In genomic region chr10:20398641-20399390, GRCm38 (mm10) we compare ENCODE assay signal across 15 mouse cellular contexts. TPM values are rescaled to one million over a fixed set of nuclear protein-coding genes. Genes with fewer than 3 reads are reported as not detected.
DNase-seq lines count a peak whose midpoint lies in the region; ATAC-seq and TF ChIP-seq lines count a peak whose summit lies in the region.
"Had no signal": no experiment of that assay in that cellular context is flagged by ENCODE, and none has a peak within 500 bp of the region (broad histone marks: within the 10 kb centered on the region; RNA-seq: fewer than 3 reads in every experiment).

No protein-coding gene starts in this region.

- no peak for TF ChIP-seq CTCF in lung, embryonic 14.5 days (IDR thresholded peaks at IDR 0.05; ENCODE audit: low read depth)

- H3K4me3 ChIP-seq in heart, embryonic 13.5 days, result no peak overlapping the region
- H3K4me3 ChIP-seq in lung, embryonic 14.5 days (ENCODE audit: low read depth, low read length), result no peak overlapping the region
- H3K4me3 ChIP-seq in forebrain, embryonic 16.5 days (replicated peaks; ENCODE audit: low read length), result no peak overlapping the region
- H3K4me3 ChIP-seq: gastrocnemius, adult 2 months; neural tube, embryonic 13.5 days had no signal

- no peak for ATAC-seq in heart, embryonic 13.5 days (ENCODE audit: extremely low read depth, insufficient number of reproducible peaks, low FRiP score, low TSS enrichment)
- peak; percentile 69; the same call in 1 of the 2 replicates for ATAC-seq in lung, embryonic 14.5 days (ENCODE audit: insufficient read depth)
- ATAC-seq in forebrain, embryonic 16.5 days, result peak; percentile 64; the same call in 1 of the 2 replicates
- ATAC-seq in granulocyte monocyte progenitor cell, adult 5-6 weeks (replicated peaks; ENCODE audit: poor library complexity, severe bottlenecking), result no peak

- intact Hi-C loops in heart, postnatal 25 days (cut with DNase I), result no loop called here

- peak overlapping the region; percentile 67 for H3K27ac ChIP-seq in heart, embryonic 13.5 days (replicated peaks)
- H3K27ac ChIP-seq in lung, embryonic 14.5 days (ENCODE audit: low read depth), result 0 out of 2 replicates have a peak overlapping the region, but pooled peaks have one; percentile 46
- no peak overlapping the region for H3K27ac ChIP-seq in forebrain, embryonic 16.5 days (ENCODE audit: low read length)
- H3K27ac ChIP-seq: gastrocnemius, adult 2 months; neural tube, embryonic 13.5 days had no signal

- peaks cover 22% of the 10 kb centered on the region for H3K4me1 ChIP-seq in heart, embryonic 13.5 days
- peaks cover 4% of the 10 kb centered on the region; the same call in 1 of the 2 replicates for H3K4me1 ChIP-seq in lung, embryonic 14.5 days (ENCODE audit: insufficient read depth)
- no peaks in the 10 kb centered on the region for H3K4me1 ChIP-seq in forebrain, embryonic 16.5 days (replicated peaks; ENCODE audit: control insufficient read depth, insufficient read depth, low read length)
- H3K4me1 ChIP-seq: neural tube, embryonic 13.5 days had no signal

- H3K36me3 ChIP-seq in heart, embryonic 13.5 days, result peaks cover 37% of the 10 kb centered on the region
- H3K36me3 ChIP-seq in lung, embryonic 14.5 days (ENCODE audit: insufficient read depth), result no peaks in the 10 kb centered on the region
- H3K36me3 ChIP-seq in forebrain, embryonic 16.5 days (ENCODE audit: control insufficient read depth, insufficient read depth), result no peaks in the 10 kb centered on the region
- H3K36me3 ChIP-seq in splenic B cell, adult 2 months (ENCODE audit: control insufficient read depth, insufficient read depth, low read length, poor library complexity, severe bottlenecking), result no peaks in the 10 kb centered on the region
- H3K36me3 ChIP-seq: neural tube, embryonic 13.5 days had no signal

- H3K4me2 ChIP-seq in heart, embryonic 13.5 days, result peak overlapping the region; percentile 47
- peak overlapping the region; percentile 42; the same call in 1 of the 2 replicates for H3K4me2 ChIP-seq in lung, embryonic 14.5 days
- H3K4me2 ChIP-seq in forebrain, embryonic 16.5 days (ENCODE audit: low read length), result no peak overlapping the region
- H3K4me2 ChIP-seq: neural tube, embryonic 13.5 days had no signal

- no peak overlapping the region; the same call in 1 of the 2 replicates for H3K9ac ChIP-seq in heart, embryonic 13.5 days
- H3K9ac ChIP-seq in lung, embryonic 14.5 days, result no peak overlapping the region
- H3K9ac ChIP-seq in forebrain, embryonic 16.5 days (replicated peaks; ENCODE audit: low read depth, low read length), result no peak overlapping the region
- H3K9ac ChIP-seq: neural tube, embryonic 13.5 days had no signal

- H3K9me3 ChIP-seq in heart, embryonic 13.5 days, result no peaks in the 10 kb centered on the region
- no peaks in the 10 kb centered on the region for H3K9me3 ChIP-seq in lung, embryonic 14.5 days (ENCODE audit: low read depth, low read length)
- no peaks in the 10 kb centered on the region for H3K9me3 ChIP-seq in forebrain, embryonic 16.5 days (ENCODE audit: control insufficient read depth, low read length)
- H3K9me3 ChIP-seq: neural tube, embryonic 13.5 days had no signal

- no peaks in the 10 kb centered on the region for H3K27me3 ChIP-seq in heart, embryonic 13.5 days (replicated peaks)
- H3K27me3 ChIP-seq in lung, embryonic 14.5 days (ENCODE audit: insufficient read depth, low read length), result no peaks in the 10 kb centered on the region
- H3K27me3 ChIP-seq in forebrain, embryonic 16.5 days (replicated peaks; ENCODE audit: control insufficient read depth, insufficient read depth, low read length), result no peaks in the 10 kb centered on the region
- no peaks in the 10 kb centered on the region for H3K27me3 ChIP-seq in splenic B cell, adult 2 months (ENCODE audit: control insufficient read depth, insufficient read depth, low read length, poor library complexity, severe bottlenecking)
- H3K27me3 ChIP-seq: neural tube, embryonic 13.5 days had no signal

- WGBS in heart, embryonic 13.5 days, result 55% methylated on average over 12 of the region's 12 CpGs
- WGBS in lung, embryonic 14.5 days, result 35% methylated on average over 12 of the region's 12 CpGs
- 63% methylated on average over 12 of the region's 12 CpGs for WGBS in forebrain, embryonic 16.5 days

- DNase-seq in heart, postnatal 25 days (ENCODE audit: low spot score), result no peak
- peak; percentile 77 for DNase-seq in lung, embryonic 14.5 days
- no peak for DNase-seq in lung, postnatal 4 days
- peak; percentile 12 for DNase-seq in splenic B cell, adult 2 months (ENCODE audit: low read depth, low spot score)
- DNase-seq: adrenal gland, postnatal 10 days; cerebellum, postnatal 36 days; gastrocnemius, adult 2 months; kidney, adult 2 months; lung, postnatal 10 days; midbrain, embryonic 14.5 days; thymus, adult 18-20 months had no signal

RNA-seq across cellular contexts. Expression of gene Mtfr2, which starts 51.2 kb away (rescaled TPM):
- polyA plus RNA-seq in heart, embryonic 13.5 days (2015; fragmentation: Nextera tagmentation; extraction: Ambion mirVana), result 1.5 and 1.7 TPM in 2 replicates
- total RNA-seq in heart, postnatal 25 days (2021), result under 1 TPM in 1 of 2 experiments, not detected in 1; 0.16 TPM
- polyA plus RNA-seq in lung, embryonic 14.5 days (2014; fragmentation: Nextera tagmentation; extraction: Ambion mirVana), result 3.2 and 4.9 TPM in 2 replicates
- 0.99 and 1.2 TPM in 2 replicates for polyA plus RNA-seq in forebrain, embryonic 16.5 days (2015; fragmentation: Nextera tagmentation; extraction: Ambion mirVana)
- 38.8 and 56.1 TPM in 2 replicates for total RNA-seq in granulocyte monocyte progenitor cell, adult 5-6 weeks (2014; fragmentation: Nextera tagmentation)
- 25.8 and 26.9 TPM in 2 replicates for total RNA-seq in granulocyte monocyte progenitor cell, adult 5-6 weeks (2017)
- total RNA-seq: gastrocnemius, adult 2 months had no signal

Comparison
In these comparisons a context has a peak if more than half of its experiments do, and no peak if none do; other contexts are left out.
1. DNase-seq: peak in lung, embryonic 14.5 days (single experiment) and splenic B cell, adult 2 months (single experiment); none in heart, postnatal 25 days (single experiment) and lung, postnatal 4 days (0 of 2).
2. ATAC-seq: peak in lung, embryonic 14.5 days (single experiment) and forebrain, embryonic 16.5 days (single experiment); none in heart, embryonic 13.5 days (single experiment) and granulocyte monocyte progenitor cell, adult 5-6 weeks (single experiment).